Mouse (Mus musculus): Measurements from ENCODE around the gene Ampd2. TPM values are rescaled to one million over a fixed set of nuclear protein-coding genes. Genes with fewer than 3 reads are reported as not detected.

The Ampd2 gene
- polyA plus RNA-seq, 1 experiment: 73.1 TPM

GRCm38 (mm10) chr3:108094976-108095760 lies 8.7 kb upstream of the Ampd2 start:
- DNase-seq (ENCODE audit: low read depth): no peak

GRCm38 (mm10) chr3:108094146-108094545 lies 7.7 kb upstream of the Ampd2 start:
- no peak for DNase-seq (ENCODE audit: low read depth)

DNA sequence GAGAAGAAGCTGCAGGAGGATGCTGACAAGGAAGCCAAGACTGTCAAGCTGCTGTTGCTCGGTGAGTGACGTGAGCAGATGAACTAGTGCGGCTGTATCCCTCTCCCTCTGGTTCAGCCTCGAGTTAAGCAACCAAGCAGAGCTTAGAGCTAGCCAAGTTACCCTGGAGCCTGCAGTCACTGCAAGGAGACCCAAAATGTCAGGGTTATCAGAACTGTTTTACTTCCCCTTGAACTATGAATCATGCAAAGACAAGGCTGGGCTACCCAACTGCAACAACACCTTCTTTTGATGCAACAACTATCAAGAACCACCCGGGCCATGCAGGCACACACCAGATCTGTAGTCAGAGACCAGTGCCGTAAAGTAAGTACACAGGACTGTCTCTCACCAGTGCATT lies 6.9 kb upstream of the Ampd2 start:
- no peak for DNase-seq (ENCODE audit: low read depth)

- no peak for DNase-seq (ENCODE audit: low read depth)
Measured at GRCm38 (mm10) chr3:108092536-108093115, 6.2 kb upstream of the Ampd2 start, which contains the start of gene Gnat2. Gene Gnat2 (plus strand): TSS chr3:108092789.

DNA sequence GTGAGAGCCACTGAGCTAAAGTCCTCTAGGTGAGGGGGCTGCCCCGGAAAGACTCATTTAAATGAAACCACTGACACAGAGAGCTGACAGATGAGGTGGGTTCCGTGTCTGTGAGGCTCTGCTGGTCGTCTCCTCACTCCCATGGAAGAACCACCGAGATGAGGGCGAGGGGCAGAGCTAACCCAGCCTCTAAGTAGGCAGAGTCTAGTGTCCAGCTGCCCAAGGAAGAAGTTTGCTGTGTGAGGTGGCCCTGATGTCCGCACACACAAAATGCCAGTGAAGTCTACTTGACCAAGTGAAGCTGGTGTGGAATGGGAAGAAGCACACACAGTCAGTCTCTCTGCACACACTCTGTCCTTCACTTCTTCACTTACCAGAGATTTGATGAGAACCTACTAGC lies 5.6 kb upstream of the Ampd2 start:
- DNase-seq (ENCODE audit: low read depth): no peak

- no peak for DNase-seq (ENCODE audit: low read depth)
Measured at GRCm38 (mm10) chr3:108090561-108090960, 4.1 kb upstream of the Ampd2 start.

- DNase-seq (ENCODE audit: low read depth): no peak
Measured at GRCm38 (mm10) chr3:108089916-108090315, 3.5 kb upstream of the Ampd2 start.

DNA sequence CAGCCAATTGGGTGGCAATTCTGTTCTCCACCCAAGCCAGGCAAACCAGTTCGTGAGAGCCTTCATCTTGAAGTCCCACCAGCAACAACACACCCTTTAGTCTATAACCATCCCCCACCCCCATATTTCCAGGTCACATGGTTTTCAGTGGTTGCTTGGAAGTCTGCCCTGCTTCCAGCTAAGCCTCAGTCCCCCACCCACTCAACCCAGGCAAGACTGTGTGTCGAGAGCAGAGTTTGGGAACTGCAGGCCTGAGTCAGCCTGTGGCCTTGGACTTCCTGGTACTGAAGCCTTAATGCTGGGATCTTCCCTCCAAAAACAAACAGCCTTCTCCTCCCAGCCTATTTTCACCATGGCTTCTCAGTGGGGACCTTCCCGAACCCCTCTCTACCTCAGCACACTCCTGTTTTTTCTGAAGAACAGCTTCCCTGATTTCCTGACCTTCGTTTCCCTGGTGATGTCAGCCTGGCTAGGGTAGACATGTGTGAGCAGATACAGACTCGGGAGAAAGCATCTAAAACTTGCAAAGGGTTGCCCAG lies 2.5 kb upstream of the Ampd2 start:
- no peak for DNase-seq (ENCODE audit: low read depth)

DNA sequence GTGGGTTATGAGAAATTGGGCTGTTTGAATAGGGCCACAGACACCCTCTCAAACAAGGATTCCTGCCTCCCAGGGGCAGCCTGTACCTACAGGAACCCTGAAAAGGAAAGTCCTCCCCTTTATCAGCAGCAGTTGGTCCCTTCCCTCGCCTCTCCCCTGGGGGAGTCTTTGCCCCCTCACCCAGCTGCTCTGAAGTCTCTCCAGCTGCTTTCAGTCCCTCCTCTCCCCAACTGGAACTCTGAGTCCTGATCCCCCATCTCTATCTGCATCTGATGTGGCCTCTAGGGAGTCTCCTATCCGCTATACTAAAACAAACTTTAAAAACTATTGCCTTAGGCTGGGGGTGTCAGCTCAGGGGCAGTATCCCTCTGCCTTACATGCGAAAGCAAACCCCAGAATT lies 878 bp upstream of the Ampd2 start:
- DNase-seq (ENCODE audit: low read depth): no peak

DNA sequence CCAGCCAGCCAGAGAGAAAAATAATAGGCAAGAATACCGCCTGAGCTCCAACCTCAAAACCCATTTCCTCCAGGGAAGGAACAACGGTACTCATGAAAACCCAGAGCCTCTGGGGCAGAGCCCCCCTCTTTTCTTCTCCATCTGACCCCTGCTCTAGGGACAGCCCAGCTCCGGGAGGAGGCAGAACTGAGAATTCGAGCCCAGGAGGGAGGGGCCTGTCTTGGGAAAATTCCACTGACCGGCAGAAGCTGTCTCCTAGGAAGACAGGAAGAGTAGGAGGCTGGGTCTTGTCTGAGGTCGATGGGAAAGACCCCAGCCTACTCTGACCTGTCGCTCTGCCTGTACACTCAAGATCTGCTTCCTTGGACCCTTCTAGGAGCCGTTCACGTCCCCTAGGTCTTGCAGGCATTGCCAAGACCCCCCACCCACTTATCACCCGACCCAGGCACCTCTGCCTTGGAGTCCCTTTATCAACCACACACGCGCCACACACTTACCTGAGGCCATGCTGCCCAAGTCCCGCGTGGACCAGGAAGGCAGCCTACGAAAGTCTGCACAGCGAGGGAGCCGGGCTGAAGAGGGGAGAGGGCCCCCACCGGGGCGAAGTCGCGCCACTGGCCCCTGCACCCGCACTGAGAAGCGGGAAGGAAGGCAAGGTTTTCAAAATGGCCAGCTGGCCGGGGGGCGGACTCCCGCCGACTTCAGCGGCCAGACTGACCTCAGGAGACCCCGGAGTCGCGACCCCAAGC lies 556 bp downstream of the Ampd2 start:
- no peak for DNase-seq (ENCODE audit: low read depth)

GRCm38 (mm10) chr3:108085281-108085720 lies 1.1 kb downstream of the Ampd2 start:
- DNase-seq (ENCODE audit: low read depth): no peak

DNA sequence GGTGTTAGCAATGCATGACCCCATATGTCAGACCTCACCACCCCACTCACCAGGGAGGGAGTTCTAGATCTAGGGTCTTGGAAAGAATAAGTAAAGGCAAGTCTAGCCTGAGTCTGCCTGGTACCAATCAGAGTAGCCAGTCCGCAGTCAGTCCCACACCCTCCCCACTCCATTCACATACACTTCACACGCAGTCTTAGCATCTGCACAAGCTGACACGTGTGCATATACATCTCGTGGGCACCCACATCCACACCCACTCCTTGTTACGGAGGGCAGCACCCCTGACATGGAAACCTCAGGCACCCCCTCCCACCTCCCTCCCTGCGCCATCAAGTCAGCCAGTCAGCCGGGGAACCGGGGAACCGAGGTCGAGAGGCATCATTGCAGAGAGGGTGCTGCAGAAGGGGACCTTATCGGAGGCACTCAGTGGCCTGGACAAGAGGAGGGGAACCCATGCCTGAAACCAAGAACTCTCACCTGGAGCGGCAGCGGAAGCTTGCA lies 1.6 kb downstream of the Ampd2 start:
- no peak for DNase-seq (ENCODE audit: low read depth)

DNA sequence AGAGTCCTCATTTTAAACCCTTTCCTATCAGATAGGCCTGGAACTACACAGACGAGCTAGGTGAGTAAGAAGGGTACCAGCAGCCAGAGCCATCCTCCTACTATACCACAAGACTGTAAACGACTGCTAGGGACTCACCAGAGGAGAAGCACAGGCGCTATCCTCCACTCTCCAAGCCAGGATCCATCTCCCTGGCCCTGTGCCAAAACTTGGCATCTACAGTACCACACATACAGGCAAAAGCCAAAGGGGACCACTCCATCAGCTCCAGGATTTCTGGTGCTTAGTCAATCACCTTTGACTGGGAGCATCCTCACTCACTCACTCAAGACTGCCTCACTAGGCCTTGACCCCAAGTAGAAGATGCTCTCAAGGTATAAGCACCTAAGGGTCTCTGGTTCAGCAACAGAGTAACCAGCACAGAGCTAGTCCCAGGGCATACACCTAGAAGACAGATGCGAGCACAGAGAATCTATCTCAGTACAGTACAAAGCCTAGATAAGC lies 2.5 kb downstream of the Ampd2 start:
- DNase-seq (ENCODE audit: low read depth): no peak

- DNase-seq (ENCODE audit: low read depth): no peak
Measured at GRCm38 (mm10) chr3:108083161-108083560, 3.3 kb downstream of the Ampd2 start.

- no peak for DNase-seq (ENCODE audit: low read depth)
Measured at GRCm38 (mm10) chr3:108082251-108082875, 4.1 kb downstream of the Ampd2 start.

GRCm38 (mm10) chr3:108081681-108082080 lies 4.8 kb downstream of the Ampd2 start:
- DNase-seq (ENCODE audit: low read depth): no peak

DNA sequence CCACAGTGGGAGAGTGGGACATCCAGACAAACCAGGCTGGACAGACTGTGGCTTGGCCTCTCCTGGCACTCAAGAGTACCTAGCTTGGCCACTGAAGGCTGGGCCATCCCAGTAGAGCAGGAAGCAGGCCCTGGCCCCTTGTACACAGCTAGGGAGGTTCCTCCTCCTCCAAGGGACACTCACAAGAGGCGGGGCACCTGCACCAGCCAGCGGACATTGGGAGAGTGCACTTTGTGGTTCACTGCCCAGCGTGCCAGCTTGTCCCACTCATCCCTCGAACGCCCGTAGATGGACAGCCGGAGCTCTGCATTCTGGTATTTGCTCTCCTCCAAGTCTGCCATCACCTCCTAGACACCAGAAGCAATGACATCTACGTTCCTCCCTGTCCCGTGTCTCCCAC lies 9.6 kb downstream of the Ampd2 start:
- no peak for DNase-seq (ENCODE audit: low read depth)

DNA sequence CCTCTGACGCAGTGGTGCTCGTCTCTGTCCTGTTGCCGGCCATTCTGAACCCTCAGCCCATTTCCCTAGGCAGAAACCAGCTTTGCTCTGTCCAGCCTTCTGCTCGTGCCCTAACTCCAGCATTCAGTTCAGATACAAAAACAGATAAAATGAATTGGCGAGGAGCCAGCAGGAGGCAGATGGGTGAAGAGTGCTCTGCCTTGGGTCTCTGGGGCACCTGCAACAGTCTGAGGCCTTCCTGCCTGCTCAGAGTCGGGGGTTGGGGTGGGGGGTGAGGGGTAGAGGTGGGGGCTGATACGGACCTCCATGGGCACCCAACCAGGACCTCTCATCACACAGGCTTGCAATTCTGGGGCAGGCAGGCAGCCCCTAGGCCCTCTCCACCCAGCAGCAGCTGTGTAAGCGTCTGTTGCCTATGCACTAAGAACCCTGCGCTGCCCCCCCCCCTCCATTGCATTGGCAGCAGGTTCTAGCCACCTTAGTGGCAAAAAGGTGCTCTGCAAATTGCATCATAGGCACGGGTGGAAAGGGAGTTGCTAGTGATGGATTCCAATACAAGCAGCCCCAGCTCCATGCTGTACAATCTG lies 13.4 kb downstream of the Ampd2 start:
- DNase-seq (ENCODE audit: low read depth): no peak

- no peak for DNase-seq (ENCODE audit: low read depth)
Measured at GRCm38 (mm10) chr3:108070295-108071293, 15.9 kb downstream of the Ampd2 start.
